Mouse (Mus musculus) adrenal gland, postnatal 14 days (tissue): ENCODE measurements at regions not wholly inside any gene's neighbourhood (a gene's known extent, or its start where the extent isn't known, plus 50 kb on each side); places are given as distances from the start of the nearest gene placed in this dataset.
"Not testable (repeated sequence)": the region's sequence is repeated elsewhere in the genome, so short reads cannot be mapped to it uniquely, and the experiment has no call there.

Experiments used
- DNase-seq: peaks from one replicate; pipeline ENCODE4 v3.0.0; 2021; ENCODE audit warnings: mixed read lengths

- DNase-seq: no peak
These were observed 87.3 kb downstream of the Crisp4 start for GRCm38 (mm10) chr1:18058211-18058971.

GRCm38 (mm10) chr1:18057646-18058210, 88.0 kb downstream of the Crisp4 start:
- DNase-seq: no peak

- not testable (repeated sequence) for DNase-seq
These were observed 88.7 kb downstream of the Crisp4 start for GRCm38 (mm10) chr1:18057003-18057402.

DNA sequence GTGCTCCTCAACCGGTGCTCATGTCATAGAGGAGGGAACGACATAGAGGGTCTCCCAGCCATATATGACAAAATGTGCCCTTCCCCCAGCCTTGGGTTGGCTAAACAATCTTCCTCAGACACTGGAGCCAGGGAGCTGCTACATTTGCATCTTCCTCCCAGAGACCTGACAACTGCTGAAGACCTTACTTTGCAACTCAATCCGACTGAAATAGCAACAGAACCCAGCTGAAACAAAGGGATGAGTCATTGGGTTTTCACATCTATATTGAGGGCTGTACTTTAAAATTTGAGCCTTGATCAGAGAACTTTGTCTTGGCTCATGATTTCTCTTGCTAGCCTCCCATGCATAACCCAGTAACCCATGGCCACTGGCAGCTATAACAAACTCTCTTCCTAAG, 115.5 kb downstream of the Crisp4 start:
- no peak for DNase-seq

GRCm38 (mm10) chr1:18012941-18013340, 132.8 kb downstream of the Crisp4 start:
- peak; percentile 9 for DNase-seq

DNA sequence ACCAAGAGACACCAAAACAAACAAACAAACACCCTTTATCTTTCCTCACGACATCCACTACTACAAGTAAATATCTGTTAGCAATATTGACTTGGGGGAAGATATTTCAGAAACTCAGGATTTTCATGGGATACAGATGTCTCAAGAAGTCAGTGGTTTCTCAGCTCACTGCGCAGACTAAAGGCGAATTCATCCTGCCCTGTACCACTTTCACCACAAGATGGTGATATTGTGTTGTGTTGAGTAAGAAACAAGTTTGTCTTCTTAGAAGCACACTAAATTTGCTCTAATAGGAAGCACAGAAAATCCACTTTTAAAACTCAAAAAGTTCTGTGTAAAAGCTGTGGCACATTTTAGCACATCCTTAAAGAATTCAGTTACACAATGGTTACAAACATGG, 165.1 kb downstream of the Crisp4 start:
- DNase-seq: peak; percentile 9

DNA sequence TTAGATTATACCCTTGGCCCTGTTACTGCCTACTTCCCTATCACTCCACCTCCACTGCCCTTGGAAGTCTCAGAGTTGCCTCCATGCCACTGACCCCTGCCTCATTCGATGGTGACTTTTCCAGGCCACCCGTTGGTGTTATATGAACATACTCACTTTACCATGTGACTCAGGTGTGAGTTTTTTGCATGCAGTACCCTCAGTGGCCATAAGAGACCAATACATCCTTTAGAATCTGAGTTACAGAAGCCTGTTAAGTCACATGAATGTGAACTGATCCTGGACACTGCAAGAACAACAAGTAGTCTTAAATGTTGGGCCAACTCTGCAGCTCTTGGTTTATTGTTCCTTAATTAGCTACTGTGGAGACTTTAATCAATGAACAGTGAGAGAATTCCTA, 167.6 kb downstream of the Crisp4 start:
- no peak for DNase-seq

DNA sequence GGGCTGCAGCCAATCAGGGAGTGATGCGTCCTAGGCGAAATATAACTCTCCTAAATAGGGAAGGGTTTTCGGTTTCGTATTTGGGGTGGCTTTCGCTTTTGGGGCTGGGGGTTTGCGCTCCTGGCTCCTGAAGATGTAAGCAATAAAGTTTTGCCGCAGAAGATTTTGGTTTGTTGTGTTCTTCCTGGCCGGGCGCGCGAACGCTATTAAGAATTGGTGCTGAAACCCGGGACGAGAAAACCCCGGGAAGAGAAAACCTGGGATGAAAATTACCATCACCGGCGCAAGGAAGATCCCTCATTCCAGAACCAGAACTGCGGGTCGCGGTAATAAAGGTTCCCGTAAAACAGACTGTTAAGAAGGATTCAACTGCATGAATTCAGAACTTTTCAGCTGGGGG, 188.8 kb downstream of the Crisp4 start:
- DNase-seq: not testable (repeated sequence)

GRCm38 (mm10) chr1:17932108-17932810, 213.4 kb downstream of the Crisp4 start:
- not testable (repeated sequence) for DNase-seq
